Mouse (Mus musculus) MEL (cell line): ENCODE results near the gene Hsd17b12. TPM values are rescaled to one million over a fixed set of nuclear protein-coding genes. Genes with fewer than 3 reads are reported as not detected.

ENCODE experiments used
- DNase-seq: peaks from one replicate; pipeline ENCODE4 v3.0.0; 2011; ENCODE audit warnings: low read depth, low spot score
- H3K27ac ChIP-seq: 2 replicates; pipeline ENCODE4 v1.5.1; 2012; ENCODE audit warnings: low read depth, mild to moderate bottlenecking, control low read depth, low read length, moderate library complexity; ENCODE audit not compliant: control insufficient read depth
- H3K27me3 ChIP-seq, 2 experiments: fragments of 150-350 bp in 1 of 2; sonication (generic) in 1 of 2; 2 replicates each; pipeline ENCODE4 v1.6.1; 2012; ENCODE audit warnings: low read length in 2 of 2, mild to moderate bottlenecking in 2 of 2, improper control_type of control experiment in 1 of 2, moderate library complexity in 1 of 2; ENCODE audit not compliant: insufficient read depth in 2 of 2, control insufficient read depth in 1 of 2
- H3K36me3 ChIP-seq, 2 experiments: 2 replicates each; pipeline ENCODE4 v1.6.1; 2012 to 2014; ENCODE audit warnings: low read length in 2 of 2, improper control_type of control experiment in 1 of 2, inconsistent platforms in 1 of 2, mild to moderate bottlenecking in 1 of 2; ENCODE audit not compliant: insufficient read depth in 2 of 2, control insufficient read depth in 1 of 2
- H3K4me1 ChIP-seq, 2 experiments: fragments of 150-350 bp in 1 of 2; sonication (generic) in 1 of 2; 2 replicates each; pipeline ENCODE4 v1.6.1; 2012; ENCODE audit warnings: low read length in 2 of 2, improper control_type of control experiment in 1 of 2, mild to moderate bottlenecking in 1 of 2; ENCODE audit not compliant: insufficient read depth in 2 of 2, control insufficient read depth in 1 of 2
- H3K4me3 ChIP-seq, 2 experiments: fragments of 150-350 bp in 1 of 2; sonication (generic) in 1 of 2; 2 replicates each; pipeline ENCODE4 v1.5.1; 2012; ENCODE audit warnings: low read depth in 2 of 2, low read length in 2 of 2, mild to moderate bottlenecking in 2 of 2, moderate library complexity in 2 of 2, control low read depth in 1 of 2, improper control_type of control experiment in 1 of 2; ENCODE audit not compliant: control insufficient read depth in 1 of 2, insufficient read depth in 1 of 2
- H3K79me2 ChIP-seq: 2 replicates; pipeline ENCODE4 v1.6.1; 2012; ENCODE audit warnings: mild to moderate bottlenecking, low read length, moderate library complexity; ENCODE audit not compliant: control insufficient read depth, poor library complexity, insufficient read depth
- H3K9ac ChIP-seq: 2 replicates; pipeline ENCODE4 v1.6.1; 2012; ENCODE audit warnings: low read depth, mild to moderate bottlenecking, control low read depth, low read length, moderate library complexity; ENCODE audit not compliant: control insufficient read depth, poor library complexity, severe bottlenecking
- H3K9me3 ChIP-seq: fragments of 150-350 bp; sonication (generic); replicated peaks from 2 replicates; pipeline ENCODE4 v1.6.1; 2012; ENCODE audit warnings: mild to moderate bottlenecking, low read length, improper control_type of control experiment, moderate library complexity; ENCODE audit not compliant: insufficient read depth
- CHD2 ChIP-seq: IDR thresholded peaks from 2 replicates; pipeline ENCODE4 v1.6.1; 2011; ENCODE audit warnings: low read length, improper control_type of control experiment
- CTCF ChIP-seq, 3 experiments: IDR thresholded peaks in 2 of 3; conservative IDR thresholded peaks in 1 of 3; 2 replicates each; pipeline ENCODE4 v1.5.1; 2011 to 2012; ENCODE audit warnings: low read length in 3 of 3, low read depth in 2 of 3, mild to moderate bottlenecking in 2 of 3, improper control_type of control experiment in 1 of 3, inconsistent platforms in 1 of 3, mixed read lengths in 1 of 3, moderate library complexity in 1 of 3; ENCODE audit not compliant: control insufficient read depth in 1 of 3, insufficient read depth in 1 of 3, poor library complexity in 1 of 3, severe bottlenecking in 1 of 3
- E2F4 ChIP-seq: IDR thresholded peaks from 2 replicates; pipeline ENCODE4 v1.6.1; 2011; ENCODE audit warnings: low read depth, low read length, improper control_type of control experiment, borderline replicate concordance
- EP300 ChIP-seq, 2 experiments: IDR thresholded peaks; 2 replicates each; pipeline ENCODE4 v1.6.1; 2011; ENCODE audit warnings: improper control_type of control experiment in 2 of 2, low read length in 2 of 2, low read depth in 1 of 2, mild to moderate bottlenecking in 1 of 2
- GATA1 ChIP-seq: IDR thresholded peaks from 2 replicates; pipeline ENCODE4 v1.6.1; 2011; ENCODE audit warnings: low read depth, low read length, improper control_type of control experiment
- HCFC1 ChIP-seq: IDR thresholded peaks from 2 replicates; pipeline ENCODE4 v1.6.1; 2012; ENCODE audit warnings: low read depth, mild to moderate bottlenecking, inconsistent platforms, low read length, improper control_type of control experiment, moderate library complexity
- MAFK ChIP-seq: IDR thresholded peaks from 2 replicates; pipeline ENCODE4 v1.6.1; 2011; ENCODE audit warnings: low read depth, mild to moderate bottlenecking, low read length, improper control_type of control experiment, borderline replicate concordance
- MXI1 ChIP-seq: IDR thresholded peaks from 2 replicates; pipeline ENCODE4 v1.6.1; 2011; ENCODE audit warnings: mild to moderate bottlenecking, low read depth, low read length, improper control_type of control experiment
- MYB ChIP-seq: IDR thresholded peaks from 2 replicates; pipeline ENCODE4 v1.6.1; 2011; ENCODE audit warnings: mild to moderate bottlenecking, low read depth, low read length, improper control_type of control experiment
- RAD21 ChIP-seq: IDR thresholded peaks from 2 replicates; pipeline ENCODE4 v1.6.1; 2011; ENCODE audit warnings: mild to moderate bottlenecking, low read depth, low read length, improper control_type of control experiment
- TAL1 ChIP-seq: IDR thresholded peaks from 2 replicates; pipeline ENCODE4 v1.6.1; 2012; ENCODE audit warnings: mild to moderate bottlenecking, inconsistent platforms, low read length, moderate library complexity, mixed read lengths
- TBP ChIP-seq: IDR thresholded peaks from 2 replicates; pipeline ENCODE4 v1.8.0; 2011; ENCODE audit warnings: low read depth, low read length, improper control_type of control experiment
- USF1 ChIP-seq: IDR thresholded peaks from 2 replicates; pipeline ENCODE4 v1.6.1; 2014; ENCODE audit warnings: low read depth, mild to moderate bottlenecking, inconsistent platforms, low read length, improper control_type of control experiment, moderate library complexity
- USF2 ChIP-seq, 2 experiments: IDR thresholded peaks; 2 replicates each; pipeline ENCODE4 v1.6.1; 2011 to 2012; ENCODE audit warnings: improper control_type of control experiment in 2 of 2, low read length in 2 of 2, borderline replicate concordance in 1 of 2, inconsistent platforms in 1 of 2, low read depth in 1 of 2, mild to moderate bottlenecking in 1 of 2; ENCODE audit not compliant: insufficient read depth in 1 of 2
- ZC3H11A ChIP-seq: IDR thresholded peaks from 2 replicates; pipeline ENCODE4 v1.6.1; 2012; ENCODE audit warnings: low read depth, mild to moderate bottlenecking, inconsistent platforms, low read length, improper control_type of control experiment
- ZKSCAN1 ChIP-seq: IDR thresholded peaks from 2 replicates; pipeline ENCODE4 v1.6.1; 2012; ENCODE audit warnings: low read depth, mild to moderate bottlenecking, inconsistent platforms, low read length, improper control_type of control experiment, moderate library complexity
- ZMIZ1 ChIP-seq: IDR thresholded peaks from 2 replicates; pipeline ENCODE4 v1.6.1; 2012; ENCODE audit warnings: low read depth, mild to moderate bottlenecking, inconsistent platforms, low read length, improper control_type of control experiment, moderate library complexity
- polyA plus RNA-seq, 2 experiments: library from polyadenylated mRNA; stranded (reverse) in 1 of 2; unstranded in 1 of 2; fragments of >175 nt in 1 of 2; fragments of >200 nt in 1 of 2; gene quantifications; 2 replicates each; pipeline versions ENCODE4 v1.2.1 to v1.2.4; 2012; ENCODE audit warnings: low replicate concordance in 2 of 2, low read depth in 1 of 2; ENCODE audit not compliant: insufficient read length in 2 of 2, insufficient read depth in 1 of 2, missing spikeins in 1 of 2
- total RNA-seq: library from RNA; depleted of rRNA; stranded (reverse); fragments of 300-350 nt; gene quantifications from 2 replicates; pipeline ENCODE4 v1.2.3, GENCODE M21; 2012

The Hsd17b12 gene
- total and polyA plus RNA-seq, 3 experiments, result 83.5 to 148 (median 94.6) TPM

- Histone ChIP-seq H3K4me3 (no peak overlapping the region), H3K9me3 (no peaks in the 10 kb centered on the region), H3K27me3 (peaks cover 9 to 13% of the 10 kb centered on the region in 2 experiments), H3K27ac (no peak overlapping the region), H3K4me1 (peaks cover 0 to 4% of the 10 kb centered on the region in 2 experiments; a peak in 1 of 4 replicates), H3K36me3 (no peaks in the 10 kb centered on the region), H3K9ac (no peak overlapping the region), H3K79me2 (no peaks in the 10 kb centered on the region)
- DNase-seq, result peak; percentile 58
- no peak for TF ChIP-seq ZMIZ1
Observed at GRCm38 (mm10) chr2:93992259-93992658, 165.5 kb downstream of the Hsd17b12 start.

- DNase-seq, result no peak
- H3K27ac ChIP-seq, result no peak overlapping the region
- peaks cover 0 to 4% of the 10 kb centered on the region in 2 experiments; a peak in 1 of 4 replicates for H3K4me1 ChIP-seq
- no peak overlapping the region for H3K9ac ChIP-seq
- no peaks in the 10 kb centered on the region for H3K9me3 ChIP-seq
- no peaks in the 10 kb centered on the region for H3K36me3 ChIP-seq
- H3K79me2 ChIP-seq, result no peaks in the 10 kb centered on the region
- no peak overlapping the region for H3K4me3 ChIP-seq
- peaks cover 9 to 13% of the 10 kb centered on the region in 2 experiments for H3K27me3 ChIP-seq
- TF ChIP-seq E2F4 (no peak), MYB (no peak), TBP (no peak), MXI1 (no peak), EP300 (IDR thresholded peaks at IDR 0.05; ENCODE audit: low read depth in 1 of 2, low read length in 2 of 2) (no peak), MAFK (no peak), CTCF (IDR thresholded peaks at IDR 0.05 in 2 of 3, conservative IDR thresholded peaks at IDR 0.05 in 1 of 3; ENCODE audit: control insufficient read depth in 1 of 3, insufficient read depth in 1 of 3, low read depth in 2 of 3, low read length in 3 of 3, poor library complexity in 1 of 3, severe bottlenecking in 1 of 3) (no peak), ZKSCAN1 (no peak), USF1 (no peak), HCFC1 (no peak), RAD21 (no peak), GATA1 (no peak), CHD2 (no peak), ZC3H11A (no peak), TAL1 (no peak)
Observed at GRCm38 (mm10) chr2:93991336-93991735, 166.4 kb downstream of the Hsd17b12 start.

- H3K27ac ChIP-seq, result no peak overlapping the region
- H3K27me3 ChIP-seq, result peaks cover 3 to 13% of the 10 kb centered on the region in 2 experiments
- no peak overlapping the region for H3K9ac ChIP-seq
- no peaks in the 10 kb centered on the region for H3K79me2 ChIP-seq
- H3K4me1 ChIP-seq, result peaks cover 0 to 4% of the 10 kb centered on the region in 2 experiments; a peak in 1 of 4 replicates
- DNase-seq, result peak; percentile 56
- no peak for TF ChIP-seq USF2 (IDR thresholded peaks at IDR 0.05; ENCODE audit: borderline replicate concordance in 1 of 2, insufficient read depth in 1 of 2, low read depth in 1 of 2, low read length in 2 of 2)
- peak; percentile 89 for TF ChIP-seq MAFK
- H3K9me3 ChIP-seq, result no peaks in the 10 kb centered on the region
- no peak overlapping the region for H3K4me3 ChIP-seq
- no peaks in the 10 kb centered on the region for H3K36me3 ChIP-seq
Observed at GRCm38 (mm10) chr2:93988440-93988839, 169.3 kb downstream of the Hsd17b12 start.
